Mouse (Mus musculus) neural tube, embryonic 12.5 days (tissue): ENCODE measurements around the gene Gm49388. TPM values are rescaled to one million over a fixed set of nuclear protein-coding genes. Genes with fewer than 3 reads are reported as not detected.
A peak's percentile ranks its signal among the peaks of the same experiment; 100 is the strongest.

ENCODE experiments used
- ATAC-seq: fragments of 200-750 bp; cut with Nextera tagmentation; 2 replicates; pipeline ENCODE4 v1.8.0; 2017; ENCODE audit warnings: low read depth, mild to moderate bottlenecking, moderate TSS enrichment, moderate library complexity; ENCODE audit not compliant: low FRiP score
- H3K27ac ChIP-seq: fragments of 300-500 bp; sonication (generic); 2 replicates; pipeline ENCODE4 v1.5.1; 2016
- H3K27me3 ChIP-seq: fragments of 300-500 bp; sonication (generic); replicated peaks from 2 replicates; pipeline ENCODE4 v1.6.1; 2016; ENCODE audit warnings: mild to moderate bottlenecking
- H3K36me3 ChIP-seq: fragments of 300-500 bp; sonication (generic); 2 replicates; pipeline ENCODE4 v1.6.1; 2016; ENCODE audit warnings: mild to moderate bottlenecking
- H3K4me1 ChIP-seq: fragments of 300-500 bp; sonication (generic); 2 replicates; pipeline ENCODE4 v1.6.1; 2016
- H3K4me2 ChIP-seq: fragments of 300-500 bp; sonication (generic); replicated peaks from 2 replicates; pipeline ENCODE4 v1.6.1; 2016; ENCODE audit warnings: mild to moderate bottlenecking
- H3K4me3 ChIP-seq: fragments of 300-500 bp; sonication (generic); 2 replicates; pipeline ENCODE4 v1.5.1; 2016
- H3K9ac ChIP-seq: fragments of 300-500 bp; sonication (generic); 2 replicates; pipeline ENCODE4 v1.6.1; 2016; ENCODE audit warnings: mild to moderate bottlenecking
- H3K9me3 ChIP-seq: fragments of 300-500 bp; sonication (generic); 2 replicates; pipeline ENCODE4 v1.6.1; 2016; ENCODE audit warnings: mild to moderate bottlenecking
- WGBS: fragments of 180-500 bp; shearing (Covaris S2); methylation state at CpG from one replicate; pipeline ENCODE4 v1.1.7; 2016; 5-methylcytosine and 5-hydroxymethylcytosine counted together
- polyA plus RNA-seq: library from polyadenylated mRNA; unstranded; fragments of >200 nt; fragmentation: Nextera tagmentation; extraction: Ambion mirVana; gene quantifications from 2 replicates; pipeline ENCODE4 v1.2.1, GENCODE M21; 2016

Gene Gm49388
- polyA plus RNA-seq, 1 experiment from 2014 or later: not detected

GRCm38 (mm10) chr7:127753158-127753557 is 32.2 kb upstream of the Gm49388 start:
- H3K27me3 ChIP-seq: no peaks in the 10 kb centered on the region
- H3K4me1 ChIP-seq: 0 out of 2 replicates have a peak, but pooled peaks cover 11% of the 10 kb centered on the region
- H3K27ac ChIP-seq: no peak overlapping the region
- H3K9ac ChIP-seq: no peak overlapping the region
- H3K36me3 ChIP-seq: peaks cover 94% of the 10 kb centered on the region
- no peak overlapping the region for H3K4me2 ChIP-seq
- no peak overlapping the region for H3K4me3 ChIP-seq
- WGBS: 85% methylated on average over 5 of the region's 5 CpGs
- no peaks in the 10 kb centered on the region for H3K9me3 ChIP-seq
- no peak for ATAC-seq

- WGBS: 90% methylated on average over 7 of the region's 7 CpGs
- H3K4me1 ChIP-seq: 0 out of 2 replicates have a peak, but pooled peaks cover 6% of the 10 kb centered on the region
- H3K36me3 ChIP-seq: peaks cover 94% of the 10 kb centered on the region
- no peak for ATAC-seq
- no peaks in the 10 kb centered on the region for H3K9me3 ChIP-seq
- no peaks in the 10 kb centered on the region for H3K27me3 ChIP-seq
- no peak overlapping the region for H3K4me2 ChIP-seq
- H3K27ac ChIP-seq: no peak overlapping the region
- no peak overlapping the region for H3K4me3 ChIP-seq
- H3K9ac ChIP-seq: no peak overlapping the region
Observed at GRCm38 (mm10) chr7:127753741-127754140, 31.7 kb upstream of the Gm49388 start.

- Histone ChIP-seq H3K4me2 (no peak overlapping the region), H3K36me3 (peaks cover 80% of the 10 kb centered on the region), H3K27me3 (no peaks in the 10 kb centered on the region), H3K4me3 (no peak overlapping the region), H3K9ac (no peak overlapping the region), H3K27ac (no peak overlapping the region), H3K9me3 (no peaks in the 10 kb centered on the region), H3K4me1 (0 out of 2 replicates have a peak, but pooled peaks cover 3% of the 10 kb centered on the region)
- 76% methylated on average over 6 of the region's 6 CpGs for WGBS
- ATAC-seq: no peak
Observed at GRCm38 (mm10) chr7:127759716-127760115, 25.7 kb upstream of the Gm49388 start.

- 89% methylated on average over 3 of the region's 3 CpGs for WGBS
- Histone ChIP-seq H3K4me2 (no peak overlapping the region), H3K27ac (no peak overlapping the region), H3K4me3 (no peak overlapping the region), H3K36me3 (peaks cover 79% of the 10 kb centered on the region), H3K9me3 (no peaks in the 10 kb centered on the region), H3K9ac (no peak overlapping the region), H3K4me1 (0 out of 2 replicates have a peak, but pooled peaks cover 3% of the 10 kb centered on the region), H3K27me3 (no peaks in the 10 kb centered on the region)
- no peak for ATAC-seq
Observed at GRCm38 (mm10) chr7:127760478-127760877, 24.9 kb upstream of the Gm49388 start.

GRCm38 (mm10) chr7:127761026-127761425 is 24.4 kb upstream of the Gm49388 start:
- Histone ChIP-seq H3K27me3 (no peaks in the 10 kb centered on the region), H3K4me2 (no peak overlapping the region), H3K27ac (no peak overlapping the region), H3K4me3 (no peak overlapping the region), H3K9ac (no peak overlapping the region), H3K9me3 (no peaks in the 10 kb centered on the region), H3K4me1 (0 out of 2 replicates have a peak, but pooled peaks cover under 1% of the 10 kb centered on the region), H3K36me3 (peaks cover 80% of the 10 kb centered on the region)
- WGBS: 51% methylated on average over 7 of the region's 7 CpGs
- no peak for ATAC-seq

- Histone ChIP-seq H3K27me3 (no peaks in the 10 kb centered on the region), H3K36me3 (peaks cover 79% of the 10 kb centered on the region), H3K9ac (no peak overlapping the region), H3K4me3 (no peak overlapping the region), H3K27ac (no peak overlapping the region), H3K4me1 (peaks cover 4% of the 10 kb centered on the region), H3K9me3 (no peaks in the 10 kb centered on the region), H3K4me2 (no peak overlapping the region)
- no peak for ATAC-seq
- 95% methylated on average over 4 of the region's 4 CpGs for WGBS
Observed at GRCm38 (mm10) chr7:127763642-127764041, 21.8 kb upstream of the Gm49388 start.

- 91% methylated on average over 2 of the region's 2 CpGs for WGBS
- Histone ChIP-seq H3K27me3 (no peaks in the 10 kb centered on the region), H3K36me3 (peaks cover 69% of the 10 kb centered on the region), H3K4me1 (peaks cover 25% of the 10 kb centered on the region), H3K4me2 (no peak overlapping the region), H3K9me3 (no peaks in the 10 kb centered on the region), H3K9ac (no peak overlapping the region), H3K4me3 (no peak overlapping the region), H3K27ac (no peak overlapping the region)
- ATAC-seq: no peak
Observed at GRCm38 (mm10) chr7:127765756-127766155, 19.7 kb upstream of the Gm49388 start.

- H3K36me3 ChIP-seq: peaks cover 59% of the 10 kb centered on the region
- no peak overlapping the region for H3K4me2 ChIP-seq
- peaks cover 25% of the 10 kb centered on the region for H3K4me1 ChIP-seq
- ATAC-seq: no peak
- no peaks in the 10 kb centered on the region for H3K9me3 ChIP-seq
- no peaks in the 10 kb centered on the region for H3K27me3 ChIP-seq
- 82% methylated on average over 17 of the region's 17 CpGs for WGBS
- H3K9ac ChIP-seq: no peak overlapping the region
- no peak overlapping the region for H3K4me3 ChIP-seq
- no peak overlapping the region for H3K27ac ChIP-seq
Observed at GRCm38 (mm10) chr7:127766851-127767609, 18.4 kb upstream of the Gm49388 start.

GRCm38 (mm10) chr7:127767671-127768345 is 17.6 kb upstream of the Gm49388 start:
- WGBS: 94% methylated on average over 19 of the region's 19 CpGs
- no peak for ATAC-seq
- no peak overlapping the region for H3K27ac ChIP-seq

GRCm38 (mm10) chr7:127768346-127768996 is 16.9 kb upstream of the Gm49388 start:
- Histone ChIP-seq H3K4me3 (no peak overlapping the region), H3K9me3 (no peaks in the 10 kb centered on the region), H3K27me3 (no peaks in the 10 kb centered on the region), H3K27ac (no peak overlapping the region), H3K9ac (no peak overlapping the region), H3K4me2 (peak overlapping the region; percentile 73), H3K4me1 (peaks cover 25% of the 10 kb centered on the region), H3K36me3 (peaks cover 49% of the 10 kb centered on the region)
- ATAC-seq: peak; percentile 43
- WGBS: 46% methylated on average over 13 of the region's 13 CpGs

More at GRCm38 (mm10) chr7:127767671-127768345, 17.6 kb upstream of the Gm49388 start:
- no peak overlapping the region for H3K9ac ChIP-seq
- peaks cover 53% of the 10 kb centered on the region for H3K36me3 ChIP-seq
- no peak overlapping the region for H3K4me3 ChIP-seq
- no peaks in the 10 kb centered on the region for H3K27me3 ChIP-seq
- H3K4me2 ChIP-seq: 0 out of 2 replicates have a peak overlapping the region, but pooled peaks have one; percentile 73
- no peaks in the 10 kb centered on the region for H3K9me3 ChIP-seq
- H3K4me1 ChIP-seq: peaks cover 25% of the 10 kb centered on the region

GRCm38 (mm10) chr7:127768997-127769593 is 16.3 kb upstream of the Gm49388 start:
- Histone ChIP-seq H3K9ac (peak overlapping the region; percentile 67), H3K27me3 (no peaks in the 10 kb centered on the region), H3K36me3 (peaks cover 43% of the 10 kb centered on the region), H3K4me1 (peaks cover 25% of the 10 kb centered on the region), H3K9me3 (no peaks in the 10 kb centered on the region), H3K4me2 (peak overlapping the region; percentile 73), H3K4me3 (peak overlapping the region; percentile 45), H3K27ac (no peak overlapping the region)
- peak; percentile 87 for ATAC-seq
- WGBS: 2% methylated on average over 16 of the region's 16 CpGs

- Histone ChIP-seq H3K27ac (no peak within 1 kb of the TSS), H3K9me3 (no peaks in the 10 kb centered on the region), H3K27me3 (no peaks in the 10 kb centered on the region), H3K4me1 (peaks cover 25% of the 10 kb centered on the region), H3K4me3 (peak within 1 kb of the TSS; percentile 45), H3K9ac (peak within 1 kb of the TSS; percentile 67), H3K36me3 (peaks cover 37% of the 10 kb centered on the region), H3K4me2 (peak within 1 kb of the TSS; percentile 73)
- WGBS: under 1% methylated on average over 24 of the region's 24 CpGs
- ATAC-seq: peak; percentile 63
Observed at GRCm38 (mm10) chr7:127769651-127770038, 15.8 kb upstream of the Gm49388 start, which contains the start of gene Orai3. TSS of gene Orai3 (plus strand) at chr7:127769815.
